Mouse (Mus musculus) frontal cortex, postnatal 10 days (tissue): ENCODE measurements at regions not wholly inside any gene's neighbourhood (a gene's known extent, or its start where the extent isn't known, plus 50 kb on each side); places are given as distances from the start of the nearest gene placed in this dataset.
A peak's percentile ranks its signal among the peaks of the same experiment; 100 is the strongest.

Experiments
- DNase-seq, 2 experiments: peaks; one replicate each; pipeline ENCODE4 v3.0.0; 2022; ENCODE audit warnings: low spot score in 2 of 2, mixed read lengths in 1 of 2

DNA sequence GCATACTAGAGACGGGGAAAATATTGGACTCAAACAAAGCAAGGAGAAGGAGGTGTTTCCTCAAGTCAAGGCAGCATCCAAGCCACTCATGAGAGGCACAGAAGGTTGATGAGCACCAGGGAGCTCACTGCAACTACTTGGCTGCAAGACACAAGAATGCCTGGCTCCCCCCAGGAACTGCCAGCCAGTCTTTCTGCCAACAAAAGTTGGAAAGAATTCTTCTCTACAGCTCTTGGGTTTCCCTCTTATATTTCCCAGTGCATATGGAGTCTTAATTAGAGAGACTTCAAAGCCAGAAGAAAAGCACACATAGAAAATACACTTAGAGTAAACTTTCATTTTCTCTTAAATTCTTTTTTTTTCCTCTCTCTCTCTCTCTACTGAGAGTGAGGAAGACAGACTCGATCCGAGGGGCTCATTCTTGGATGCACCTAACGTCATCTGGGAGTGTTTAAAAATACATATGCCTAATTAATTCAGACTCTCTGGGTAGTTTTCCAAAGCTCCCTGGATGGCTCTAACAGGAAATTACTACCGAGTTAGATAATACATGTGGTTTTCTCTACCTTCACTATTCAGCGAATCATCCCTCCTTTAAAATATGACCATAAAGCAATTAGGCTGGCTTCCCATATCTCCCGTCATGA, 222.7 kb downstream of the Fam84b start:
- peak; percentile 19 to 24 for DNase-seq

DNA sequence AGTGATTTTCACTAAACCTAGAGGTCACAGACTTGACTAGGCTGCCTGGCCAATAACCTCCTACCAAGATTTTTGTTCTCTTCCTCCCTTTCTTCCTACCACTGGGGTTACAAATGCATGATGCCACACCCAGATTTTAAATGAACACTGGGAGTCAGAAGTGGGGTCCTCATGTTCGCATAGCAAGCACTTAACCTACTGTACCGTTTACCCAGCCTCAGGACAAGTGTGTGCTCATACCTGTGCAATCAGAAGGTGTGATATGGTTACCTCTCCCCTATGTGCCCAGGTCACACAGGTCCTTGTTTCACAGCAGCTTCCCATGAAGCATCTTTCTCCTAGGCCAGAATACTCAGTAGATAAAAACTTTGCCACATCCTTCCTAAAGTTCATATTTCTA, 234.8 kb downstream of the Fam84b start:
- DNase-seq = no peak

DNA sequence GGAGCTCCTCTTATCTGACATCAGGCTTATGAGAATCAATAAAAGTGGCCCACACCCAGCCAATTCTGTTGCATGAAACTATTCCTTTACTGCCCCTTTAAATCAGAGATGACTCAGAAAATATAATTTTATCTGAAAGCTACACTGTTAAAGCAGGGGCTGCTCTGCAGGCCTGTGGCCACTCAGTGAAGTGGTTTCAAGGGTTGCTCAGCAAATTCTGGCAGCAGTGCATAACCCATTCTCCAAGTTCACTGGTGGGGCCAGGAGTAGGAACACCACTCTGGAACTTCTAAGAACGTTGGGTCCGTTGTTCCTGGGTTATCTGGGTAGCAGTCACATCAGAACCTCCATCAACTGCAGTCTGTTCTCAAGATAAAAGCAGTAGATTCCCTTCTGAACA, 236.2 kb downstream of the Fam84b start:
- no peak for DNase-seq

DNA sequence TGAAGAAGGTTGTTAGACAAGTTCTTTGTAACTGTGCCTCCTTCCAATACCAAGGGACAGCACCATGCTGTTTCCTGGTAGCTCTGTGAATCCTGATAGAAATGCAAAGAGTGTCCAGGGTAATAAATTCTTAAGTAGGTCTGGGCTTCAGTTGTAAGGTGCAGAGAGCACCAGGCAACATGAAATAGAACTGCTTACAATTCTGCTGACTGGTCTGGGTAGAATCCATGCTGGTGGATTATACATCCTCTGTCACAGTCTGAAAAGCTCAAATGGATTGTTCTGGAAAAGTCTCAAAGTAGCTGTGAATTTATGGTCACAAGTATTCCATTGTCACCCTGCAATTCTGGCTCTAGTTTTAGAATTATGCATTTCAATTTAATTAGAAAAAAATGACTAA, 251.7 kb downstream of the Fam84b start:
- no peak for DNase-seq

DNA sequence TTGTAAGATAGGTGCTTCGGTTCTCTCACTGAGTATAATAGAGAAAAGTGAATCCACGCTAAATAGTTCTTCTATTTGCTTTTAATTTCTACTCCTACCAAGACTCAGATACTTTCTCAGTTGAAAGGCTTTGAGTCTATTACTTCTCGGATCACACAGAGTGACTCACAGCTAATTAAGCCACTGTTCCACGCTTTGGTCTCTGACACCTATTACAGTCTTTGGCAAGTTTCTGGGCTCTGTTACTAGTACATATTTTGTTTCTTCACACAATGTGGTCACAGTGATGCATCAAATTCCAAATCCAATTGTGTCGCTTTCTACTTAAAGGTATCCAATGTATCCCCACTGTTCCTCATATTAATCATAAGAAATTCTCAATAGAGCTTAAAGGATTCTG, 276.5 kb downstream of the Fam84b start:
- DNase-seq = no peak

DNA sequence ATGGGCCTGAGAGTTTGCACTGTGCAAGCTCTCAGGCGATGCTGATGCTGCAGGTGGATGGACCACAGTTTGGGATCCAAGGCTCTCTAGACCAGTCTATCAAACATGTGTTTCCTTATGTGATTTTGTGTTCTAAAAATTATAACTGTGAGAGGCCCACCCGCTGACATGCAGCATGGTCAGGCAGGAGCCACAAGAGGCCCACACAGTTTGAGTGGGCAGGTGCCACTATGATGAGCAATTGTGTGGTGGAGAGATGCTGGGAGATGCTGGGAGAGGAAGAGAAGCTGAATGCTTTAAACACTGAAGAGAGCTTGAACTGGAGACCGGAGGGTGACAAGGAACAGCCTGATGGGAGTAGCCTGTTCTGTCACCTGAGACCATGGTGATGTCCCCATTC, 287.3 kb downstream of the Fam84b start:
- DNase-seq = no peak

DNA sequence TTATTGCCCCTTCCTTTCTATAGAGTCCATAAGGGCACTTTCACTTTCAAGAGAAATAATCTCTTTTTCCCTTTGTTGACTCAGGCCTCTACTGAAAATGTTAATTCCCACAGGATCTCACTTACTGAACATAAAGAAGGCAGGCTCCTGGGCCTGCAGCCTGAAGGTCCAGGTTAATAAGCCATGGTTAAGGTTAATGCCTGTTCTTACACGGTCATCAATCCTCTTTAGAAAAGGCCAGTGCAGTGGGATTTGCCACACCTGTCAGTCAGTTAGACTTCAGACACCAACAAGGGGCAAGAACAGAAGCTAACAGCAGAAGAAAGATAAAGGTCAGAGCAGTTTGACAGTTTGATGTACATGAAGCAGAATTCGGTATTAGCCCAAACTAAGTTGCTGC, 288.6 kb downstream of the Fam84b start:
- DNase-seq = no peak

DNA sequence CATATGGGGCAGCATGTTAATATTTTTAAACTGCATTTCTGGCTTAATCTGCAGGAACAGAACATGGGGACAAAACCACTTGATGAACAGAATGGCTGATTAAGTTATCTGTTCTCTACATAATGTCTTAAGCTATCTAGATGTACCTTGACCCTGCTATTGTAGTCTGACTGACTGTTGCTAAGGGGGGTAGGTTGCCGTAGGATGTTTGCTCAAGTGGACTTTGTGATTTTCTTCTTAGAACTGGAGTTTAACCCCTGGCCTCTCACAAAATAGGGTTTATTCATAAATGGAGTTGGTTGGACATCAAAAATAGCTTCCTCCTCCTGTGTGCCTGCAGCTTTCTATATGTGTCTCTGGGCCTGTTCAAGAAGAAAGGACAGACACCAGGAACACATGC, 292.9 kb downstream of the Fam84b start:
- no peak for DNase-seq

DNA sequence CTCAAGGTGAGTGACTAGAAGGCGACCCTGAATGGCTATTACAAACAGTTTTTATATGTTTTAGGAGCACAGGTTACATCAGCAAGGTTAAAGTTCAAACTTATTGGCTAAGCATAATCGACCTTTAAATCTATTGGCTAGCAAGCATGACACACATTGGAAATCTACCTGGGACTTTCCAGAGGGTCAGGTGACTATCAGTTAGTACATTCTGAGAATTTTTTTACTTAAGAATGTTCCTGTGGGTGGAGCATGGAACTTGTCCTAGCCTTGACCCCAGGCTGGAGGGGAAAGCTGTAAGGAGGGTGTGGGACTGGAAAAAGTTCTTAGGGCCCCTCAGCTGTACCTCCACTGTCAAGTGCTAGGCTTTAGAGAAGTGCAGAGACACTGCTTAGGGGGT, 297.9 kb downstream of the Fam84b start:
- DNase-seq = no peak

DNA sequence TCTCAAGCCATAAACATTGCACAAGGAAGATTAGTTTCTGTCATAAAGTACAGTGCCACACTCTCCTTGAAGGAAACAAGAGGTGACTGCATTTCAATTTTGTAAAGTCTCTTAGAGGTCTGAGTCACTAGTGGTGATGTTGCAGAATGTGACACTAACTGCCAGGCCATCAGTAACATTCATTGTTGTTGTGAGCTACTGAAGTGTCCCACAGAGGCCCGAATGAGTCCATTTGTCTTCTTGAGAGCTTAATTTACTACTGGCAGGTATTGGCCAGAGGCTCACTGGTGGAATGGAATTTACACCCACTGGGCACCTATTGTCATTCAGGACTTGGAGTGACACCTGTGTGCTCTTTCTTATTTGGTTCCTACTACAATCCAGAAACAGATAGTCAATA, 299.0 kb downstream of the Fam84b start:
- DNase-seq = no peak

DNA sequence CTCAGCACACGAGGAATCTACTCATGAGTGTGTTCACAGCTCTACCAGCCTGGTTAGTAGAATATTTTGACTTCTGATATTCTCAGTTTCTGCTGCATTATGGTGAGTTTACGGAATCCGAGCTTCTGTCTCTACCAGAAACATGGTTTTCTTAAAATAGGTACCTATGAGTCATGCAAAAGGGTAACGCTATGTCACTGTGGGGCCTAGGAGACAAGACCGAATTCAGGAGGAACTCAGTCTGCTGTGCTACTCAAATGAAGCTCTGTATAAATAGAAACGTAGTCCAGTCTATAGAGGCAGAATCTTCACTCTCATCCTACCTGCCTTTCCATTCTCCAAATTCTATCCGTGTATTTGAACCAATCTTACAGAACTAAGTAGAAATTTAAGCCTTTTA, 305.5 kb downstream of the Fam84b start:
- no peak for DNase-seq

DNA sequence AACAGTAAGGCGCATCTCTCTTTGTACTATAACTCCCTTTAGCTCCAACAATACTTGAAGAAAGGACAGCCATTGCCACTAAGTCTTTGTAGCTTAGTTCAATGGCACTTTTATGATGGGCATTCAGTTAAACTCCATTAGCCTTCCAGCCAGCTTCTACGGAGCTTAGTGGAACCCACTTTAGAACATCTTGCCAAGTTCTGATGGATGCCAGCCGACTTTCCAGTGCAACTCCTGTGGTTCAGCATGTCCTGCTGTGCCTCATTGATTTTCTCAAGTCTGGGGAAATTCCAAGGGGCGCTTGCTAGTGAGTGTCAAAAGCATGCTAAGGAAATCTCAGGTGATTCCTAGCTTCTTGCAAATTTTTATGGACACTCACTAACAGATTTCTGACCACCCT, 316.4 kb downstream of the Fam84b start:
- DNase-seq = no peak

DNA sequence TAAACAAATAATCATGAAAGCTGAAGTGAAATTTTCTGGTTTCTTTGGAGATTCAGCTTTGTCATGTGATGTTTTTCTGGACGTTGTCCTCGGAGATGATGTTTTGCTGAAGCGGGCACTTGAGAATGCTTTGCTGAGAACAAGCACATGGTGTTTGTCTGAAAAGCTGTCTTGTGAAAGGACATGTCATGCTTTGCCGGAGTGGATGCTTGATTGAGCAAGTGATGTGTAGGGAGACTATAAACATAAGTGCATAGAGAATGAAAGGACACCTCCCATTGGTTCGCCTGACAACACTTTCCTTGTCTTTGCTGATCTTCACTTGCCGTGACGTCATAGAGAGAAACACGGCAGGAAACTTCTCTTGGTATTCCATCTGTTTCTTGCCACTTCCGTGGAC, 318.9 kb downstream of the Fam84b start:
- DNase-seq = no peak

DNA sequence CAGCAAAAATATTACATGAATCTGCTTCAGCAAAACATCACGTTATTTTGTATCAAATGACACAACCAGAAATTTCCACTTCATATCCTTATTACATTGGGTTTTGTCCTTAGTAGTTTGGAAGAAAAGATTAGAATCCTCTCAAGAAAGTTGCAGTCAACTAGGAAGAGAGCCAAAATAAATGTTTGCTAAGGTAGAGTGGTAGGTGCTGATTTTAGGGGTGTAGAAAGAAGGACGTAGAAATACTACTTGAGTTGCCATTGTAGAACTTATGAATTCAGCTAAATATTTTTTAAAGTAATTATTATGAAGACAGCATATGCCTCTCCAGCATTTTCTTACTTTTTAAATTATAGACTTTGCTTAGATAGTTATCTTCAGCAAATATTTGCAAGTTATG, 336.8 kb downstream of the Fam84b start:
- no peak for DNase-seq

DNA sequence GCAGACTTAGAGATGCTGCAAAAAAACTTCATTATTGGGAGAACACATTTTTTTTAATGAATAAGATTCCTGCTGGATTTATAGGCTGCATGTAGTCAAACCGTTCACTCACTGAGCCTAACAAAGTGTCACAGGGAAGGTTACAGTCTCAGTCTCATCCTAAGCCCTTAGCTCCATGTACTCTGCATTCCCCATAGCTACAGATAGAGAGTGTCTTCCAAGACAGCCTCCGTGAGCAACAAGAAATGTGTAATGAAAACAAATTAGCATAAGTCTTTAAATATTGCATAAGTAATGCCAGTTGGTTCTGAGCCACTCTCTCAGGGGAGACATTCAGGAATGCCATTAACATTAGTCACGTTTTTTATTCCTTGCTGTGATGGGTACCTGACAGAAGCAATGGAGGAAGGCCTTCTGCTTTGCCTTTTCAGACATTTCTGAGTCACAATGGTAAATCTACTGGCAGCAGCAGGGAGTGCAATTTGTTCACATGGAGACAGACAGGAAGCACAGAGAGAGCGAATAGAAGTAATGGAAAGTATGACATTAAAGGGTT, 376.7 kb downstream of the Fam84b start:
- no peak for DNase-seq

DNA sequence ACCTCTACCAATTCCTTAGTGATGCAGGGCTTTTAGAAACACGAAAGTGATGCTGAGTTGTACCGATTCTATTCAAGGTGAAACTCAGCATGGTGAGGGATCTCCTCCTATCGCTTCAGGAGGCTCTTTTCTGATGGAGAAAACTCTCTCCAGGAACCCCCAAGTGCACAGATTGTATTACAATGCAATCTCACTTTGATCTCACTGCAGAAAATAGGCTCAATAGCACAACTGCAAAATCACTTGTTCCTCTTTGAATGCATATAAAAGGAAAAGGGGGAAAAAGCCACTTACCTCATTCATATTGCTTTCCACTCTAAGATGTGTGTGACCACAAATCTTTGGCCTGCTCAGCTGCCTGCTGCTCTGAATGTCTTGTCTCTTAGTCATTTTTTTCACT, 378.5 kb downstream of the Fam84b start:
- no peak for DNase-seq

DNA sequence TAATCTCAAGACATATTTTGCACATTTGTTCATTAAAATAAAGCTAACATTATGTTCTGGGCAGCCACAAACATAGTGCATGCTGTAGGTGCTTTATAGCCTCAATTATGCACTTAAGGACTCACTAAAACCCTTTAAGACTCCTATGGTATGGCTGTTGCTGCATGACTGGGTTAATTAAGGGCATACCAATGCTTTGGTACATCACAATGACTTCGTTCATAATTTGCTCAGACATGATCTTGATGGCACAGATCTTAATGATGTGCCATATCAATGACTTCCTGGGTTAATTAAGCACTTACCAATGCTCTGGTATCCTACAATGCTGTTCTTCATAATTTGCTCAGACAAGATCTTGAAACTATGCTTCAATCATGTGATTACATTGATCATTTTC, 415.5 kb upstream of the 4933412E24Rik start:
- no peak for DNase-seq

DNA sequence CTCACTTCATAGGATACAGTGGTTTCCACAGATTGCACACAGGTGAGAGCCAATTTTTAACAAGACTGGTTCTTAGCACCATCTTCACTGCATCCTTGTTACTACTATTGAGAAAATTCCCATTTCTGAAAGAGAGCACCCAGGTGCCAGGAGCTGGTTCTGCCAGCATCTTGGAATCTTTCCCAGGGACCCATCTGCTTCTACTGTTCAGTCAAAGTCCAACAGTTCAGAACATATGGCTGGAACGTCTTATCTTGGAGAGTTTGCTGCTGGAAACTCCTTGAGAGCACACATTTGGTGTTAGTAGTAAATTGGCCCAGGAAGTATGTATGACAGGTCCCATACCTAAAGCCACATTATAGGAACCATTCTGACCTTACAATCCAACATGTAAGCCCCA, 402.7 kb upstream of the 4933412E24Rik start:
- DNase-seq = peak in 1 of 2 experiments; percentile 6

DNA sequence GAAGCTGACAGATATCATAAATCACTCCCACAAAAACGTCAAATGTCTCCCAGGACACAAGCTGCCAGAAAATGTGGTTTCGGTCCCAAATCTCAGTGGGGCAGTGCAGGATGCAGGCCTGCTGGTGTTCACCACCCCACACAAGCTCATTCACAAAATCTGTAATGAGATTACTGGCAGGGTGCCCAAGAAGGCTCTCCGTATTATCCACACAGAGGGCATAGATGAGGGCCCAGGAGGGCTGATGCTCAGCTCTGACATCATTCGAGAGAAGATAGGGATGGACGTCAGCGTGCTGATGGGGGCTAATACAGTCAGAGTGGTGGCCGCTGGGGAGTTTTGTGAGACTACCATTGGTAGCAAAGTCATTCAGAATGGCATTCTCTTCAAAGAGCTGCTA, 375.9 kb upstream of the 4933412E24Rik start:
- DNase-seq = no peak

DNA sequence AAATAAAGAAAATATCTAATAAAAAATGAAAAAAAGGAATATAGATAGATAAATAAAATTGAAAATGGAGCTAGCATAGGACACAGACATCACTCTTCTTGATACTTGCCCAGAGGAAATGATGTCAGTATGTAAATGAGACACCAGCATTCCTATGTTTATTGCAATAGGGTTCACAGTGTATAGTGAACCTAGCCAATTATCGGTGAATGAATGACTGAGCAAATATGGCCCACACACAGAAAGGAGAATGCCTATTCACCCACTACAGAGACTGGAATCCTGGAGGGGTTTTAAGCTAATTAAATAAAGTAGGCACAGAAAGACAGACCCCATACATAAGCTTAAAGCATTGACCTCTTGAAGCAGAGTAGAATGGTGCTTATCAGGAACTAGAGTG, 373.9 kb upstream of the 4933412E24Rik start:
- DNase-seq = no peak

DNA sequence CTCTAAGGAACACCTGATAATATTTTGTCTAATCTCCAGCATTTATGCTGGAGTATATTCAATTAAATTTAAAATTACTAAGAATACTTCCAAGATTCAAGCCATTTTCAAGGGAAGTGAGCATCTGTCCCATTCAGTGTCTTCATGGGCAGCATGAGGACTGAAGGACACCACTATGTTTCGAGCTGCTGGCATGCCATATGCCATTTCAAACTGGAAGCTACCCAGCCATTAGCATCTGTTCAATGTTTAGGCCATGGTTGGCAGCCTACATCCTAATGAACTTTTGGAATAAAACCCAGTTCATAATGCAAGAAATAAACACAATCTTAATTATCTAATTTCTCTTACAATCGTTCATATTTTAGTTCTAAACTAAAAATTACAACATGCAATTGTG, 371.5 kb upstream of the 4933412E24Rik start:
- DNase-seq = no peak
